Mouse (Mus musculus) B cell, adult 2 months (primary cell): ENCODE measurements around the gene Pccb.

Experiments
- DNase-seq, 2 experiments: peaks; one replicate each; pipeline ENCODE4 v3.0.0; 2022

The Pccb gene

DNA sequence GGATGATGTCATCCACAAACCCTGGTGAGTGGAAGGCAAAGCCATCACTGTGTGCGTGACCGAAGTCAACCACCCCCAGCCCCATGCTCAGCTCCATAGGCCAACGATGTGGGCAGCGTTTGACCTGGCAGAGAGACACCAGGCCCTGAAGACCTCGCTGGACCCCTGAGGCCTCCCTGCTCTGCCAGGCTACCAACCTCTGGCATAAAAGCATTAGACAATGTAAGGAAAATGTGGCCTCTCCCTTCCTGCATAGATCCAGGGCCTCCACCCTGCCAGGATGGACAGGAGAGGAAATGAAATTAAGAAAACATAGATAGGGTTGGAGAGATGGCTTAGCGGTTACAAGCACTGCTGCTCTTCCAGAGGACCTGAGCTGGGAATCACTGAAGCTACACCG is 51.9 kb downstream of the Pccb start:
- DNase-seq: no peak

DNA sequence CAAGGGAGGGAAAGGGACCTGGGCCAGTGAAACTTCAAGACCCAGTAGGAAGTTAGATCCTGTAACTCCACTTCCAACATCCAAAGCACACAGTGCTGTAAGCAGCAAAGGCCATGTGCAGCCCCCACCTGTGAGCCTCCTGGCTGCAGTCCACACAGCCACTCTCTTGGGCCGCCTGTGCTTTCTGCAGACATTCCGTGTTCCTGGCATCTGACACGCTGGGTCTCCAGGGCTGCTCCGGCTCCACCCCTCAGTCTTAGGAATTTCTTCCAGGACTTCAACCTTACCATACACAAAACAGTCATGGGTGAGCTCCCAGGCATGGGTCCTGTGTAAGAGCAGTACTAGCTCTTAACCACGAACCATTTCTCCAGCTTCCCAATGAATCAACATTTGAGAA is 55.4 kb downstream of the Pccb start:
- DNase-seq: no peak

DNA sequence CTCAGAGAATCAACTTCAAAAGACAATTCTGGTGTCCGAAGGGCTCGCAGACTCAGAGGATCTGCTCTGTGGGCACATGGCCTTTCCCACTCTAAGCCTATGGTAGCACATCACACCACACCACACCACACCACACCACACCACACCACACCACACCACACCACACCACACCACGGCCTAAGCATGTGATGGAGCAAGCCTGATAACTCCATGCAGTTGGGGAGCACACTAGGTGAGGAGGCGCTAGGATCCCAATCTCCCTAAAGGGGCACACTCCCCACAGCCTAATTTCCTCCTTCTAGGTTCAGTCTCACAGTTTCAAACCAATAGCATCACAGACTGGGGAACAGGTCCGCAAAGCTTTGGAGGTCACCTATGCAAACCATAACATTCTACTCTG is 56.0 kb downstream of the Pccb start:
- no peak for DNase-seq

DNA sequence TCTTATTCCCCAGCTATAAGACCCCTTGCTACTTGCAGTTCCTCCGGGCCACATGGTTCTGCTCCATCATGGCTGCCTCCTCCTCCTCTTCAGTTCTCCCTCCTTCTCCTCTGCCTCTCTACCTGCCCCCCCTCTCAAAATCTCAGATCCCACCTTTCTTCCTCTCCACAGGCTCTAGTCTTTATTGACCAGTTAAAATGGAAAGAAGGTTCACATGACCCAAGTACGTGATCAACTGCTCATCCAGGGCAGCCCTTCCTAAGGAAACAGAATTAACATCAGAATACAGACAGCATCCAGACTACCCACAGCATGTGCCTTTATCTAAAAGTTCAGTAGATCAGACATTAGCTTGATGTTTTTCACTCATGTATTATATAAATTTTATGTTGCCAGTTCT is 65.2 kb downstream of the Pccb start:
- no peak for DNase-seq

DNA sequence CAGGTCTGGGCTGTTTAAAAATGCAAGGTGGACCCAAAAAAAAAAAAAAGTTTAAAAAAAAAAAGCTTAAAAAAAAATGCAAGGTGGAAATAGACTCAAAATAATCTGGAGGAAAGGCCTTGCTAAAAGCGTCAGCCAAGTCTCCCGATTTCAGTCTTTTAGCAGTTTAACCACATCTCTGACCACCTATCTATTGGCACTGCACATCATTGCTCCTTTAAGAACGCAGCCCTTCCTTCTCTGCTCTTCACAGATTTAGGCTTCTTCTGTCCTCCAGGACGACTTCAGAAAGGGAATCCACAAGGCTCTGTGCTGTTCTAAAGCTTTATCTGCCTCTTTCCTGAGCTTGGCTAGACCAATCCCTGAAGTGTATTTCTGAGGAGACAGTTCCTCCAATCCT is 70.6 kb downstream of the Pccb start:
- DNase-seq: no peak

DNA sequence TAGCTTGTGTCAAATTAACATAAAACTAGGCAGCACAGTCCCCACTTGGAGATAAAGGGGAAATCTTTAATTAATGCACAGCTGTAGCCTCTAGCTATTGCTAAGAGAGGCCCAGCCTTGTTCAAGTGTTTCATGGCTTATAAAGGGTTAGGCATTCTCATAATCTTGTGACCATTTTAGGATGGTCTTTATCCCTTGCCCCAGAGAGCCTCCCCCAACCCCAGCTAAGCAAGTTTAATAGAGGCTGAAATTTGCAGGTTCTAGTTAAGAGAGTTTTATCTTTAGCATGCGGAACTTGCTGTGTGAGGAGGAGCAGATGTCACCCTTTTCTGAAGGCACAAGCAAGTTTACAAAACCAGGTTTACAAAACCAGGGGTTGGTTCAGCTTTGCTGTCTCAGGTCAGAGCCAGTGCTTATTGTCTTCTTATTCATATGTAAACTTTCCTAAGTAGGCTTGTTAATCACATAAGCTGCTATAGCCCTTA is 71.2 kb downstream of the Pccb start:
- DNase-seq: no peak

DNA sequence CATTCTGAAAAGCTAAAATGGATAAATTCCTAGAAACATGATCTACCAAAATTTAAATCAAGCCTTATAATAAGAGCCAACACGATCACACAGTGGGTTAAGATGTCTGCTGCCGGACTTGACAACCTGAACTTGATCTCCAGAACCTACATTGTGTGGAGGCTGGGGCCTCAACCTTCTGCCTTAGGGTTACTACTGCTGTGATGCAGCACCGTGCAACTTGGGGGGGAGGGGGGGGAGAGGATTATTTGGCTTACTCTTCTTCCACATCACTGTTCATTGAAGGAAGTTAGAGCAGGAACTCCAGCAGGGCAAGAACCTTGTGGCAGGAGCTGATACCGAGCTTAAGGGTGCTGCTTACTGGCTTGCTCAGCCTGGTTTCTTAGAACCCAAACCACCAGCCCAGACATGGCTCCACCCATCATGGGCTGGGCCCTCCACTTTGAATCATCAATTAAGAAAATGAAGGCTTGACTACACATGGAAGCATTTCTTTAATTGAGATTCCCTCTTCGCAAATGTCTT is 71.7 kb downstream of the Pccb start:
- DNase-seq: no peak

DNA sequence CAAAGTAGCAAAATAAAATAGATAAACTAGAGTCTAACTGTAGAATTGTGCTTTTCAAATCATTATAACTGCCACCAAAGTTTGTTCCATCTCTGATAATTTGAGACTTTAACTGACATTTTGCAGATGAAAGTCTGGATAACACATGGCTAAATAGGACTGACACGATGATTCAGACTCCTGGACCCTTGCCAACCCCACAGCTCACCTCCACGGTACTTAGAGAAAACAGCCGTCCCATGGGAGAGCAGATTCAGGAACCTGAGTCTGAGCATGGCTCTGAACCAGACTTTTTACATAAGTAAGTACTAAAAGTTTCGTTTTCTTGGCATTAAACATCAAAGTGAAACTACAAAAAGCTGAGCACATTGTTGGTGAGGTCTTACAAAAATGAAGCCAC is 83.2 kb downstream of the Pccb start:
- peak; percentile 64 to 69 for DNase-seq

DNA sequence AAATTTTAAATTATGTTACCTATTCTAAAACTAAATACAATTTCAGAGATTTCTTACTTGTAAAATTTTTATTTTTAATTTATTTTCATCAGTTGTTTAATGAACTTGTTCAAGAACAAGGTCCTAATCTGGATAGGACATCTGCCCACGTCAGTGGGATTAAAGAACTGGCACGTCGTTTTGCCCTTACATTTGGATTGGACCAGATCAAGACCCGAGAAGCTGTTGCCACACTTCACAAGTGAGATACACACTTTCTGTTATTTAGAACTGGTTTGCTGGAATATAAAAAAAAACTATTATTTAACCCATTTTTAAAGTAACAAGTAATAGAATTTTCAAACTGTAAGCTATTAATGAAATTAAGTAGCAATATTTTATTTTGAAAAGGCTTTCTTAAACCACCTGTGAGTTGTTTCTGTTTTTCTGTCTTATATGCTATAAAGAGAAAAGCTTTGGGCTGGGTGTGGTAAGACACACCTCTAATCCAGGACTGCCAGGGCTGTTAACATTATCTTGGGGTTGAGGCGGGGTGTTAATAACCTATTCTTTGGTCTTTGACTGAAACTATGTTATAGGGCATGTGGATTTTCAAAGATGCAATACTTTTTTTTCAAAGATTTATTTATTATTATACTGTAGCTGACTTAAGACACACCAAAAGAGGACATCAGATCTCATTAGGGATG is 89.9 kb downstream of the Pccb start:
- DNase-seq: no peak

DNA sequence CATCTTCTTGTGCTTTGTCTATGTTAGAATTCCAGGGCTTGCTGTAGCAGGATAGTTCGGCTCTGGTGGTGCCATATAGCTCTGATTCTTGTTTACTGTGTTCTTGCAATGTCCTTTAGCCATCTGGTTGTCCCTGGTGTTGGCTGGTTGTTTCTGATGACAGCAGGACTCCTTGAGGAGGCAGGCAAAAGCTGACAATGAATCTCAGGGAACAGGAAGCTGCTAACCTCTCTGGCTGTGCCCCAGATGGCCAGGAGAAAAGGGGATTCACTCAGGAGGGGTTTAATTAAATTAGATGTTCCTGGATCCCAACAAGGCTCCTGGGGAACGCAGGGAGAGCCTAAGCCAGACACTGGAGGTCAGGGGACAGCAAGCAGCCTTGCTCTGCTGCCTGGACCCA is 92.7 kb downstream of the Pccb start:
- DNase-seq: no peak
